Mouse (Mus musculus): ENCODE results near the gene Hck. TPM values are rescaled to one million over a fixed set of nuclear protein-coding genes. Genes with fewer than 3 reads are reported as not detected.

Hck gene
- total and polyA plus RNA-seq, 2 experiments from 2014 or later = 8.7 to 12.2 TPM

DNA sequence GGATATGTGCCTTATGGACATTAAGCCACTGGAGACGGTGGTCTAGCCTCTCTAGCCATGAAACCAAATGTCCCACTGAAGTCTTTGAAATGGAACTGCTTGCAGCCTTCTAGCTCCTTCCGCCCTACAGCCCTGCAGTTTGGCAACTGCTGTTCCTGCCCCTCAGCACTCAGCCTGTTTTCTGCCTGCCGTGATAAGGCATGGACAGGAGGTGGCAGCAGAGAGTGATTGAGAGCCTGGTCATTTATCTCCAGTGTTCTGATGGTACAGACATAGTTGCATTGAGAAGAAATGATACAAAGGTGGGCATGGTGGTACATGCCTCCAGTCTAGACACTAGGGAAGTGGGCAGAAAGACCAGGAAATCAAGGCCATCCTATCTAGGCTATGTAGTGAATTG is 39.4 kb downstream of the Hck start:
- Histone ChIP-seq H3K4me3 (ENCODE audit: low read length) (no peak overlapping the region), H3K4me2 (ENCODE audit: low read depth, low read length) (no peak overlapping the region), H3K27ac (no peak overlapping the region), H3K4me1 (ENCODE audit: insufficient read depth, low read length) (no peaks in the 10 kb centered on the region), H3K9ac (replicated peaks; ENCODE audit: low read length) (no peak overlapping the region), H3K27me3 (ENCODE audit: insufficient read depth, low read length) (no peaks in the 10 kb centered on the region), H3K36me3 (ENCODE audit: insufficient read depth, low read length) (no peaks in the 10 kb centered on the region), H3K9me3 (ENCODE audit: low read length) (no peaks in the 10 kb centered on the region)
- ATAC-seq (peak; percentile 48; the same call in 1 of the 2 replicates), DNase-seq (ENCODE audit: low spot score) (peak; percentile 77)
- WGBS = 17% methylated on average over 3 of the region's 3 CpGs
- TF ChIP-seq CTCF (IDR thresholded peaks at IDR 0.05; ENCODE audit: low read depth) = peak; percentile 93

DNA sequence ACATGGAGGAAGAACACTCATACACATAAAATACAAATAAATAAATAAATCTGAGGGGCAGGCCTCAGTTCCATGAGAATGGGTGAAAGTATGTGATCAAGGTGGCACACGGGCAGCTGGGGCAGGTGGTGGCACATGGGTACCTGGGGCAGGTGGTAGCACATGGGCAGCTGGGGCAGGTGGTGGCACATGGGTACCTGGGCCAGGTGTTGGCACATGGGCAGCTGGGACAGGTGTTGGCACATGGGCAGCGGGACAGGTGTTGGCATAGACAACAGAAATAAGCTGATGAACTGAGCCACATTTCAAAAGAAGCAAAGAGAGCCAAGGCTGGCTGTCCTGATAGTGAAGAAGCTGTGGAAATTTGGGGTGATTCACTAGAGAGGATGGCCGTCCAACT is 41.5 kb downstream of the Hck start:
- no peak overlapping the region for H3K4me3 ChIP-seq (ENCODE audit: low read length)
- H3K36me3 ChIP-seq (ENCODE audit: insufficient read depth, low read length) = no peaks in the 10 kb centered on the region
- H3K27me3 ChIP-seq (ENCODE audit: insufficient read depth, low read length) = no peaks in the 10 kb centered on the region
- no peak overlapping the region for H3K9ac ChIP-seq (replicated peaks; ENCODE audit: low read length)
- no peak overlapping the region for H3K4me2 ChIP-seq (ENCODE audit: low read depth, low read length)
- no peaks in the 10 kb centered on the region for H3K4me1 ChIP-seq (ENCODE audit: insufficient read depth, low read length)
- ATAC-seq (no peak), DNase-seq (ENCODE audit: low spot score) (no peak)
- no peak for TF ChIP-seq CTCF (IDR thresholded peaks at IDR 0.05; ENCODE audit: low read depth)
- H3K27ac ChIP-seq = no peak overlapping the region
- 83% methylated on average over 3 of the region's 3 CpGs for WGBS
- H3K9me3 ChIP-seq (ENCODE audit: low read length) = no peaks in the 10 kb centered on the region

DNA sequence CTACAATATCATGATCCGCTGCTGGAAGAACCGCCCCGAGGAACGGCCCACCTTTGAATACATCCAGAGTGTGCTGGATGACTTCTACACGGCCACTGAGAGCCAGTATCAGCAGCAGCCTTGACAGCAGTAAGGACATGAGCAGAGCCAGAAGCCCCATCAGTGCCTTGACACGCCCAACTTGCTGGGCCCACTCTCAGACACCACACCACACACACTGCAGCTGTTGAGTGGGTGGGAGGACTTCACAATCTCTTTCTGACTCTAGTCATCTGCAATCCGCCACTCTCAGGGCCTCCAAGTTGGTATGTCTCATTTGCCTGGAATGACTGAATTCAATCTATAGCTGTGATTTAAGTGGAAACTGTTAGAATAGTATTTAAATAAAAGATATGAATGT is 42.8 kb downstream of the Hck start:
- WGBS = 83% methylated on average over 7 of the region's 7 CpGs
- DNase-seq (ENCODE audit: low spot score) (no peak), ATAC-seq (no peak)
- Histone ChIP-seq H3K27ac (no peak overlapping the region), H3K4me1 (ENCODE audit: insufficient read depth, low read length) (no peaks in the 10 kb centered on the region), H3K9ac (replicated peaks; ENCODE audit: low read length) (no peak overlapping the region), H3K9me3 (ENCODE audit: low read length) (no peaks in the 10 kb centered on the region), H3K4me2 (ENCODE audit: low read depth, low read length) (no peak overlapping the region), H3K36me3 (ENCODE audit: insufficient read depth, low read length) (no peaks in the 10 kb centered on the region), H3K4me3 (ENCODE audit: low read length) (no peak overlapping the region), H3K27me3 (ENCODE audit: insufficient read depth, low read length) (no peaks in the 10 kb centered on the region)
- TF ChIP-seq CTCF (IDR thresholded peaks at IDR 0.05; ENCODE audit: low read depth) = no peak

DNA sequence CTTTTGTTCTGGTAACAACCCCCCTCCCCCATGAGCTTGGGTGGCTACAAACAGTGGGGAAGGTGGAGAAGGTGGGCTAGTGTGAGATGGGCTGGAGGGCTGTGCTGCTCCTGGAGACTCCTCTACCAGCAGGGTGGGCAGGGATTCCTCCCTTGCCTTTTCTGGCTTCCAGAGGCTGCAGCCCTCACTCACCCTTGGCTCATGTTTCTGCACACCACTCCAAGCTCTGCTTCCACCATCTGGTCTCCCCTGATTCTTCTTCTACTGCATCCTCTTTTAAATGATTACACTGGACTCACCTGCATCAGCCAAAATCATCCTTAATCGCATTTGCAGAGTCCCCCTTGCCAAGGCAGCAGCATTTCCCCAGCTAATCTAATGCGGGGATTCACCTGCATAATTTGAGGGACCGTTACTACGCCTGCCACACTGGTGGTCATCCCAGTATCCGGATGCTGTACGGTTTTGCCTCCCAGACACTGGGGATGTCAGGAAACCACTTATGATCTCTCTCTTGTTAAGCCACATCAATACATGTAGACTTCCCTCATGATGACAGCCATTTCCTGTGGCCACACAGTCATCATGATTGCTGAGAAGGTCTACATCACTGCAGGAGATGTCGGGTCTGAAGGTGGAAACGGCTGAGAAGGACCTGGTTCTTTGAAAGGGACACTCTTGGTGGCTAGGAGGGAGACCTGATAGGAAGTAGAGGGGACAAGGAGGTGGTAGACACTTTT is 43.8 kb downstream of the Hck start:
- DNase-seq (ENCODE audit: low spot score) (no peak), ATAC-seq (no peak)
- Histone ChIP-seq H3K4me3 (ENCODE audit: low read length) (no peak overlapping the region), H3K9ac (replicated peaks; ENCODE audit: low read length) (no peak overlapping the region), H3K36me3 (ENCODE audit: insufficient read depth, low read length) (no peaks in the 10 kb centered on the region), H3K9me3 (ENCODE audit: low read length) (no peaks in the 10 kb centered on the region), H3K4me1 (ENCODE audit: insufficient read depth, low read length) (no peaks in the 10 kb centered on the region), H3K4me2 (ENCODE audit: low read depth, low read length) (no peak overlapping the region), H3K27ac (no peak overlapping the region), H3K27me3 (ENCODE audit: insufficient read depth, low read length) (no peaks in the 10 kb centered on the region)
- TF ChIP-seq CTCF (IDR thresholded peaks at IDR 0.05; ENCODE audit: low read depth) = no peak
- 70% methylated on average over 8 of the region's 8 CpGs for WGBS

DNA sequence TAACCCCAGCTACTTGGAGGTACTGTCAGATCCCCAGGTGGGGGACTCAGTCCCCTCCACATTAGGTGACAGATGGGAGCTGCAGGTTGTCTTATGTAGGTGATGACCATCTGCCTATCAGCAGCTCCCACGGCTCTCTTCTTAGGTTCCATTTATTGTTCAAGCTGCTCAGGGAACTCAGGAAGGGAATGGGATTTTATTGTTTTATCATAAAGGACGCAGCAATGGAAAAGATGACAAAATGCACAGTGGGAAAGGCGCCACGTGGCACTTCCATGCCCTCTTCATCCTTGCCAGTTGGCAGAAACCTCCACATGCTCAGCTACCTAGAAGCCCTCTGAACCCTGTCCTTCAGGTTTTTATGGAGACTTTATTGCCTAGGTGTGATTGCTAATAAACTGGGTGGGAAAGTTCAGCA is 44.8 kb downstream of the Hck start:
- 65% methylated on average over 4 of the region's 4 CpGs for WGBS
- DNase-seq (ENCODE audit: low spot score) (no peak), ATAC-seq (no peak)
- no peak overlapping the region for H3K9ac ChIP-seq (replicated peaks; ENCODE audit: low read length)
- no peak overlapping the region for H3K4me2 ChIP-seq (ENCODE audit: low read depth, low read length)
- no peaks in the 10 kb centered on the region for H3K27me3 ChIP-seq (ENCODE audit: insufficient read depth, low read length)
- H3K4me3 ChIP-seq (ENCODE audit: low read length) = no peak overlapping the region
- no peaks in the 10 kb centered on the region for H3K4me1 ChIP-seq (ENCODE audit: insufficient read depth, low read length)
- H3K9me3 ChIP-seq (ENCODE audit: low read length) = no peaks in the 10 kb centered on the region
- no peaks in the 10 kb centered on the region for H3K36me3 ChIP-seq (ENCODE audit: insufficient read depth, low read length)
- no peak overlapping the region for H3K27ac ChIP-seq
- no peak for TF ChIP-seq CTCF (IDR thresholded peaks at IDR 0.05; ENCODE audit: low read depth)

DNA sequence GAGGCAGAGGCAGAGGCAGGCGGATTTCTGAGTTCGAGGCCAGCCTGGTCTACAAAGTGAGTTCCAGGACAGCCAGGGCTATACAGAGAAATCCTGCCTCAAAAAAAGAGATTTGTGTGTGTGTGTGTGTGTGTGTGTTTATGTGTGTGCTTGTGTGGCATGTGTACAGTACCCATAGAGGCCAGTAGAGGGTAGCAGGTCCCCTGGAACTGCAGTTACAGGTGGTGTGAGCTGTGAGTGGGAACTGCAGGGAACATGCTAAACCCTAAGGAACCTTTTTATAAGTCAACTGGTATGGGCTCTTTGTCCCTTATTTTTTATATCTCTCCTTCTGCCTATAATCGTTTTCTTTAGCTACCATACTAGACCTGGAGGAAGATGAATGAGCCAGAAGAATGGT is 49.0 kb downstream of the Hck start:
- TF ChIP-seq CTCF (IDR thresholded peaks at IDR 0.05; ENCODE audit: low read depth) = peak; percentile 37
- ATAC-seq (no peak), DNase-seq (ENCODE audit: low spot score) (no peak)
- H3K4me1 ChIP-seq (ENCODE audit: insufficient read depth, low read length) = no peaks in the 10 kb centered on the region
- H3K4me2 ChIP-seq (ENCODE audit: low read depth, low read length) = no peak overlapping the region
- no peaks in the 10 kb centered on the region for H3K36me3 ChIP-seq (ENCODE audit: insufficient read depth, low read length)
- H3K4me3 ChIP-seq (ENCODE audit: low read length) = no peak overlapping the region
- no peaks in the 10 kb centered on the region for H3K9me3 ChIP-seq (ENCODE audit: low read length)
- H3K27me3 ChIP-seq (ENCODE audit: insufficient read depth, low read length) = no peaks in the 10 kb centered on the region
- H3K27ac ChIP-seq = no peak overlapping the region
- H3K9ac ChIP-seq (replicated peaks; ENCODE audit: low read length) = no peak overlapping the region
- 77% methylated on average over 1 of the region's 3 CpGs for WGBS

DNA sequence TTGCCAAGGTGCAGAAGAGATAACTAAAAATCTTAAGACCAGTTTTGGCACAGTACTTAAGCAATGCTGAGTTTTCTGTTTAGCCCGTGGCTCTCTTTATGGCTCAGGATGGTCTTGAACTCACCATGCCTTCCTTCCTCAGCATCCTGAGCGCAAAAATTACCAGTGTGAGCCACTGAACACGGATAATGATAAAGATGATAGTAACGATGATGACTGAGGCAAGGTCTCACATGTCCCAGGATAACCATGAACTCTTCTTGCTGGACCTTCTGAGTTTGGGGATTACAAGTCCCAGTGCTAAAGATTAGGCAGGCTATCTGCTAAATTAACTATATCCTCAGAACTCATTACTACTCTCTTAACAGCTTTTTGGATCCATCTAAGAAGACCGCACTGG is 51.9 kb downstream of the Hck start:
- Histone ChIP-seq H3K27me3 (ENCODE audit: insufficient read depth, low read length) (no peaks in the 10 kb centered on the region), H3K27ac (no peak overlapping the region), H3K4me3 (ENCODE audit: low read length) (no peak overlapping the region), H3K4me2 (ENCODE audit: low read depth, low read length) (no peak overlapping the region), H3K4me1 (ENCODE audit: insufficient read depth, low read length) (no peaks in the 10 kb centered on the region), H3K36me3 (ENCODE audit: insufficient read depth, low read length) (no peaks in the 10 kb centered on the region), H3K9me3 (ENCODE audit: low read length) (no peaks in the 10 kb centered on the region), H3K9ac (replicated peaks; ENCODE audit: low read length) (no peak overlapping the region)
- no peak for ATAC-seq
- no peak for DNase-seq (ENCODE audit: low spot score)
- WGBS = 89% methylated on average over 5 of the region's 5 CpGs
- no peak for TF ChIP-seq CTCF (IDR thresholded peaks at IDR 0.05; ENCODE audit: low read depth)

Measured in hindbrain, postnatal 0 days (tissue).